11 mouse cellular contexts compared by ENCODE assay signal in the genomic region with DNA sequence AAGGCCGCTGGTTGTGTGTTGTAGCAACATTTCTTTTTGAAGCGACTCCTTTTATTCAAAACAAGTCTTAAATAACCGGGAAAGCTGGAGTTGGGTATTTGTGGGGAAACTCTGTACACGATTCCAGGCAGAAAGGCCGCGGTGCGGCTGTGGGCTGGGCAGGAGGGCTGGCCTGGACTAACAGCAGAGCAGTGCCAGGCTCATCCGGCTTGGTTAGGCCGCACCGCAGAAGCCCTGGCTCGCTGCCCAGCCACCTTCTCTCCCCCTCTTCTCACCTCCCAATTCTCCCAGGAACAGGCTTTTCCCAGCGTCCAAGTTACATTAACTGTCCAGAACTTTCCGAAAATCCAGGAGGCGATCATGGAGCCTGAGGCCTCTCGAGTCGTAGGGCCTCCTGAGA.
A peak's percentile ranks its signal among the peaks of the same experiment; 100 is the strongest.
DNase-seq lines count a peak whose midpoint lies in the region; ATAC-seq lines count a peak whose summit lies in the region.
"Had no signal": no experiment of that assay in that cellular context is flagged by ENCODE, and none has a peak within 500 bp of the region (broad histone marks: within the 10 kb centered on the region; RNA-seq: fewer than 3 reads in every experiment).

No protein-coding gene starts in this region.

- no peak overlapping the region; the same call in 1 of the 2 replicates for H3K4me2 ChIP-seq in kidney, embryonic 14.5 days (replicated peaks; ENCODE audit: low read depth, low read length)
- H3K4me2 ChIP-seq: heart, embryonic 15.5 days had no signal

- H3K27ac ChIP-seq in kidney, embryonic 14.5 days (ENCODE audit: low read depth, low read length) = no peak overlapping the region
- H3K27ac ChIP-seq: heart, embryonic 15.5 days; midbrain, embryonic 10.5 days had no signal

- H3K4me3 ChIP-seq in kidney, embryonic 14.5 days (ENCODE audit: low read length) = no peak overlapping the region
- H3K4me3 ChIP-seq: heart, embryonic 15.5 days; midbrain, embryonic 10.5 days had no signal

- peaks cover 46% of the 10 kb centered on the region; the same call in 1 of the 2 replicates for H3K27me3 ChIP-seq in kidney, embryonic 14.5 days (ENCODE audit: control insufficient read depth, insufficient read depth, low read length)

- H3K4me1 ChIP-seq in kidney, embryonic 14.5 days (ENCODE audit: control insufficient read depth, insufficient read depth, low read length) = peaks cover 12% of the 10 kb centered on the region; the same call in 1 of the 2 replicates

- ATAC-seq in cerebellum, adult (ENCODE audit: insufficient number of reproducible peaks, low FRiP score, low TSS enrichment) = no peak
- ATAC-seq in kidney, embryonic 14.5 days (ENCODE audit: low FRiP score, low TSS enrichment) = no peak
- ATAC-seq: inflammation-experienced regulatory T-cells, adult 6 months had no signal

- 6% methylated on average over 16 of the region's 16 CpGs for WGBS in kidney, embryonic 14.5 days

- no peak overlapping the region for H3K9ac ChIP-seq in kidney, embryonic 14.5 days (ENCODE audit: low read depth, low read length)
- H3K9ac ChIP-seq: heart, embryonic 15.5 days had no signal

- DNase-seq in cerebellum, adult 11 months = peak; percentile 25
- DNase-seq in kidney, adult 11 months = peak; percentile 25
- DNase-seq in 416B (ENCODE audit: low read depth) = peak; percentile 88
- peak; percentile 58 for DNase-seq in kidney, postnatal 10 days
- no peak for DNase-seq in left cerebral cortex, adult 18-20 months (ENCODE audit: low spot score in 2 of 2)
- DNase-seq in right cerebral cortex, postnatal 14 days = no peak

- H3K36me3 ChIP-seq in kidney, embryonic 14.5 days (ENCODE audit: control insufficient read depth, insufficient read depth, low read length) = no peaks in the 10 kb centered on the region
- H3K36me3 ChIP-seq: heart, embryonic 15.5 days; midbrain, embryonic 10.5 days had no signal

- H3K9me3 ChIP-seq in kidney, embryonic 14.5 days (ENCODE audit: control insufficient read depth, low read length) = no peaks in the 10 kb centered on the region
- H3K9me3 ChIP-seq: heart, embryonic 15.5 days; midbrain, embryonic 10.5 days had no signal

Comparison
In these comparisons a context has a peak if more than half of its experiments do, and no peak if none do; other contexts are left out.
1. DNase-seq: peak in cerebellum, adult 11 months (single experiment), kidney, adult 11 months (single experiment), 416B (single experiment) and kidney, postnatal 10 days (single experiment); none in left cerebral cortex, adult 18-20 months (0 of 2) and right cerebral cortex, postnatal 14 days (single experiment).